Mouse (Mus musculus): Measurements from ENCODE around the gene Mboat7. TPM values are rescaled to one million over a fixed set of nuclear protein-coding genes. Genes with fewer than 3 reads are reported as not detected.

Mboat7 gene
- polyA plus RNA-seq, 1 experiment from 2014 or later: 37.9 TPM

DNA sequence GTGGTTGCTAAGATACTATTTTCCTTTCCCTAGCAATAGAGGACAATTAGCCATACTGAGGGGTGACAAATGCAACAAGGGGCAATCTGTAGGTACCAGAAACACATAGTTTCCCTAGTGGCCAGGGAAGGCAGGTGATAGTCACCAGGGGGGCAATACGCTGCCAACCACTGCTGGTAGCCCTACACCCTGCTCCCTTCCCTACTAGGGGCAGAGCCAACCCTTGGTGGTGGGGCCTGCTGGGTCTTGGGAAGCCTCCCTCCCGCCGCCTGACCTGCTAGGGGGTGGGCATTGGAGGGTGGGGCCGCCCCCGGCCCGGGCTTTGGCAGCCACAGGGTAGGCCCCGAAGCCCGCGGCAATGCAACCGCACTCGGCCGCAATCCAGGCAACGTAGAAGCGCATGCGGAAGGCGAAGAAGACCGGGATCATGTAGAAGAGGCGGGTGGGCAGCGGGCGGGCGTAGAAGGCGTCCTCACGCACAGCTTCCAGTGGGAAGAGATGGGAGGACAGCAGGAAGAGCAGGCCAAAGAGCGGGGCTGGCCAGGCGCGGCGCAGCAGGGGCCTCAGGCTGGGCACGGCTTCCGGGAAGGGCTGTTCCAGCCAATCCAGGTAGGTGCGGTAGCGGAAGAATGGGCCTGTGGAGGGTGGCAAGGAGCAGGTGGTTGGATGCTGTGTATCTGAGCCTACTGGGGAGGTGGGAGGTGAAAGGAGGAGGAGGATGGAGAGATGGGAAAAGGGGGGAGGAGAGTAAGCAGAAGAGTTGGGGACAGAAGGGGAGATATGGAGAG lies 7.7 kb downstream of the Mboat7 start:
- peak overlapping the region; percentile 73; the same call in 1 of the 2 replicates for H3K27ac ChIP-seq (replicated peaks)
- ATAC-seq (ENCODE audit: low FRiP score, low read depth): no peak; the same call in 1 of the 2 replicates
- H3K27me3 ChIP-seq: no peaks in the 10 kb centered on the region
- no peak overlapping the region for H3K4me2 ChIP-seq (replicated peaks)
- H3K9ac ChIP-seq (replicated peaks): peak overlapping the region; percentile 24; the same call in 1 of the 2 replicates
- H3K36me3 ChIP-seq: peaks cover 21% of the 10 kb centered on the region
- WGBS: 85% methylated on average over 31 of the region's 31 CpGs
- H3K4me1 ChIP-seq: peaks cover 18% of the 10 kb centered on the region
- H3K9me3 ChIP-seq: no peaks in the 10 kb centered on the region
- H3K4me3 ChIP-seq: no peak overlapping the region

- H3K4me3 ChIP-seq: no peak overlapping the region
- peak; percentile 24; the same call in 1 of the 2 replicates for ATAC-seq (ENCODE audit: low FRiP score, low read depth)
- no peaks in the 10 kb centered on the region for H3K27me3 ChIP-seq
Observed at GRCm38 (mm10) chr7:3684698-3685097, 8.6 kb downstream of the Mboat7 start.

DNA sequence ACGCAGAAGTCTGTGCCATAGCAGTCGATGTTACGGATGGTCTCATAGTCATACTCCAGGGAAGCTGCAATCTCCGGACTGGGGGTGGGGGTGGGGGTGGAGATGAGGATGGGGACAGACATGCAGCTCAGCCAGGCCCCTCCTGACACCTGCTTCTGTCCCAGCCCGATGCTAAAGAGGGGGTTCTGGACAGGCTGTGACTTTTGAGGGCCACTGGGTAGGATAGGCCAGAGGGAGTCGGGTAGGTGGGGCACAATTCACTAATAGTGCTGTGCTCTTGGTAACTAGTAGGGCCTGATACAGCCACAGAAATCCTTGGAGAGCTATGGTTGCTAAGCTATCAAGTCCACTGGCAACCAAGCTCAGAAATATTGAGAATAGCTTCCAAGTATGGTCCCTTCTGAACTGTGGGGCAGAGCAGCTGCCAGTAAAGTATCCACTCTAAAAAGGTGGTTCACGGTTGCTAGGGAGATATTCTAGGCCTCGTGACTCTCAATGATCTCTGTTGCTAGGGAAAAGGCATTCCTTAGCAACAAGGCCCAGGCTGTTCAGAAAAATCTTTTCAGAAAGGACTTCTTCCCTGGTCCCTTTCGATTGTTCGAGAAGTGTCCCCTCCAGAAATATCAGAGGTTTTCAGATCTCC lies 9.3 kb downstream of the Mboat7 start:
- peak overlapping the region; percentile 21 for H3K4me2 ChIP-seq (replicated peaks)
- H3K4me3 ChIP-seq: no peak overlapping the region
- WGBS: 65% methylated on average over 10 of the region's 10 CpGs
- H3K36me3 ChIP-seq: peaks cover 25% of the 10 kb centered on the region
- H3K9me3 ChIP-seq: no peaks in the 10 kb centered on the region
- H3K27me3 ChIP-seq: no peaks in the 10 kb centered on the region
- peak overlapping the region; percentile 73 for H3K27ac ChIP-seq (replicated peaks)
- no peak overlapping the region for H3K9ac ChIP-seq (replicated peaks)
- H3K4me1 ChIP-seq: peaks cover 18% of the 10 kb centered on the region
- ATAC-seq (ENCODE audit: low FRiP score, low read depth): peak; percentile 78

More at GRCm38 (mm10) chr7:3684698-3685097, 8.6 kb downstream of the Mboat7 start:
- H3K9me3 ChIP-seq: no peaks in the 10 kb centered on the region
- H3K36me3 ChIP-seq: peaks cover 25% of the 10 kb centered on the region
- H3K4me2 ChIP-seq (replicated peaks): no peak overlapping the region
- peaks cover 18% of the 10 kb centered on the region for H3K4me1 ChIP-seq
- H3K9ac ChIP-seq (replicated peaks): no peak overlapping the region
- 65% methylated on average over 8 of the region's 8 CpGs for WGBS
- H3K27ac ChIP-seq (replicated peaks): peak overlapping the region; percentile 73

DNA sequence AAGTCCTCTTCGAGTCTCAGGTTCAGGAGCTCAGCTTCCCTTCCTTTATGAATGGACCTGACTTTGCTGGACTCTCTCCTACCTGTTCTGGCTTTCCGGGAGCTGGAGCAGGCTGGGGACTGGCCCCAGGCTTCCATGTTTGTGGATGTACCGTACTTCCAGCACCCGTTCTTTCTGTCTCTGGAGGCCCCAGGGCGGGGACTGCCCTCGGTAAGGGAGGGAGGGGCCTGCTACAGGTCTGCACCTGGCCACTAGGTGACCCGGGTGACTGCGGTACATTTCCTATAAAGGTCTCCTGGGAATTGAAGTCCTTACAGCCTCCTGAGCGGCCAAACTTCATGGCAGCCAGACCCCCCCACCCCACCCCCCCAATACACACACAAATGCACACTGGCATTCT lies 16.0 kb downstream of the Mboat7 start, which contains the start of gene Tmc4:
Gene Tmc4 (minus strand): TSS at position 212 of the 400 bp plus-strand sequence.
- Histone ChIP-seq H3K4me2 (replicated peaks) (no peak within 1 kb of the TSS), H3K9ac (replicated peaks) (no peak within 1 kb of the TSS), H3K9me3 (no peaks in the 10 kb centered on the region), H3K4me1 (no peaks in the 10 kb centered on the region), H3K27me3 (no peaks in the 10 kb centered on the region), H3K4me3 (no peak within 1 kb of the TSS), H3K27ac (replicated peaks) (no peak within 1 kb of the TSS), H3K36me3 (peaks cover 10% of the 10 kb centered on the region; the same call in 1 of the 2 replicates)
- 55% methylated on average over 9 of the region's 9 CpGs for whole genome bisulfite sequencing
- ATAC-seq (ENCODE audit: low FRiP score, low read depth): no peak

GRCm38 (mm10) chr7:3676371-3676770 lies 17.0 kb downstream of the Mboat7 start:
- no peak for ATAC-seq (ENCODE audit: low FRiP score, low read depth)

DNA sequence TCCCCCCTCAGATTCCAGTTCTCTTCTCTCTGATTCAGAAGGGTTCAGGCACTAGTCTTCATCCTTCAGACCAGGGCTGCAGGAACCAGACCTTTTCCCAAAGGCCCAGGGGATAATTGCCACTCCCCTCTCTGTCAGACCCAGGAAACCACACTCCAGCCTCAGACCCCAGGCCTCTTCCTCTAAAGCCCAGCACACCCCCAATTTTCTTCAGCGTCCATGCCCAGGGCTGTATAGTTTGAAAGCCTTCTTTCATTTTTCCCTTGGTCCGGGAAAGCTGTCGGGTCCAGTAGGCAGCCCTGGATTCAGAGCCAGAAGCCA lies 18.1 kb downstream of the Mboat7 start:
- H3K4me1 ChIP-seq: no peaks in the 10 kb centered on the region

More at GRCm38 (mm10) chr7:3676371-3676770, 17.0 kb downstream of the Mboat7 start:
- Histone ChIP-seq H3K4me1 (no peaks in the 10 kb centered on the region), H3K9ac (replicated peaks) (no peak overlapping the region), H3K27ac (replicated peaks) (no peak overlapping the region), H3K4me3 (no peak overlapping the region), H3K4me2 (replicated peaks) (no peak overlapping the region), H3K9me3 (no peaks in the 10 kb centered on the region), H3K27me3 (no peaks in the 10 kb centered on the region), H3K36me3 (peaks cover 10% of the 10 kb centered on the region; the same call in 1 of the 2 replicates)
- 89% methylated on average over 12 of the region's 12 CpGs for WGBS

GRCm38 (mm10) chr7:3674507-3675227 lies 18.7 kb downstream of the Mboat7 start:
- no peak overlapping the region for H3K9ac ChIP-seq (replicated peaks)
- 75% methylated on average over 10 of the region's 10 CpGs for WGBS
- H3K4me2 ChIP-seq (replicated peaks): no peak overlapping the region
- H3K4me3 ChIP-seq: no peak overlapping the region
- no peaks in the 10 kb centered on the region for H3K4me1 ChIP-seq
- H3K27me3 ChIP-seq: no peaks in the 10 kb centered on the region
- peak; percentile 85 for ATAC-seq (ENCODE audit: low FRiP score, low read depth)
- H3K9me3 ChIP-seq: no peaks in the 10 kb centered on the region
- H3K27ac ChIP-seq (replicated peaks): no peak overlapping the region
- H3K36me3 ChIP-seq: peaks cover 5% of the 10 kb centered on the region; the same call in 1 of the 2 replicates

More for the DNA sequence above, 18.1 kb downstream of the Mboat7 start:
- no peak; the same call in 1 of the 2 replicates for ATAC-seq (ENCODE audit: low FRiP score, low read depth)
- Histone ChIP-seq H3K27ac (replicated peaks) (no peak overlapping the region), H3K36me3 (peaks cover 7% of the 10 kb centered on the region; the same call in 1 of the 2 replicates), H3K27me3 (no peaks in the 10 kb centered on the region), H3K4me3 (no peak overlapping the region), H3K9ac (replicated peaks) (no peak overlapping the region), H3K4me2 (replicated peaks) (no peak overlapping the region), H3K9me3 (no peaks in the 10 kb centered on the region)
- 73% methylated on average over 3 of the region's 3 CpGs for WGBS

- no peak overlapping the region for H3K9ac ChIP-seq (replicated peaks)
Observed at GRCm38 (mm10) chr7:3666921-3667391, 26.4 kb downstream of the Mboat7 start.

GRCm38 (mm10) chr7:3665215-3666114 lies 27.9 kb downstream of the Mboat7 start, which contains the start of gene Leng1:
Leng1 (minus strand) TSS chr7:3665840.
- ATAC-seq (ENCODE audit: low FRiP score, low read depth): peak; percentile 99
- WGBS: 4% methylated on average over 45 of the region's 45 CpGs

More at GRCm38 (mm10) chr7:3666921-3667391, 26.4 kb downstream of the Mboat7 start:
- Histone ChIP-seq H3K36me3 (peaks cover 15% of the 10 kb centered on the region), H3K27me3 (no peaks in the 10 kb centered on the region), H3K9me3 (no peaks in the 10 kb centered on the region), H3K4me2 (replicated peaks) (no peak overlapping the region), H3K4me1 (peaks cover 26% of the 10 kb centered on the region), H3K27ac (replicated peaks) (no peak overlapping the region), H3K4me3 (no peak overlapping the region)
- 22% methylated on average over 14 of the region's 14 CpGs for WGBS
- no peak for ATAC-seq (ENCODE audit: low FRiP score, low read depth)

GRCm38 (mm10) chr7:3664524-3665214 lies 28.7 kb downstream of the Mboat7 start:
- WGBS: 32% methylated on average over 15 of the region's 15 CpGs
- H3K27me3 ChIP-seq: no peaks in the 10 kb centered on the region

More at GRCm38 (mm10) chr7:3665215-3666114, 27.9 kb downstream of the Mboat7 start, which contains the start of gene Leng1:
- H3K4me3 ChIP-seq: peak within 1 kb of the TSS; percentile 77
- H3K36me3 ChIP-seq: peaks cover 28% of the 10 kb centered on the region
- H3K9me3 ChIP-seq: no peaks in the 10 kb centered on the region
- H3K27me3 ChIP-seq: no peaks in the 10 kb centered on the region
- H3K4me2 ChIP-seq (replicated peaks): peak within 1 kb of the TSS; percentile 80
- peak within 1 kb of the TSS; percentile 79 for H3K9ac ChIP-seq (replicated peaks)
- peaks cover 26% of the 10 kb centered on the region for H3K4me1 ChIP-seq
- peak within 1 kb of the TSS; percentile 84 for H3K27ac ChIP-seq (replicated peaks)

More at GRCm38 (mm10) chr7:3664524-3665214, 28.7 kb downstream of the Mboat7 start:
- Histone ChIP-seq H3K4me3 (peak overlapping the region; percentile 77), H3K27ac (replicated peaks) (peak overlapping the region; percentile 84), H3K9me3 (no peaks in the 10 kb centered on the region), H3K36me3 (peaks cover 36% of the 10 kb centered on the region), H3K9ac (replicated peaks) (peak overlapping the region; percentile 79), H3K4me2 (replicated peaks) (peak overlapping the region; percentile 80), H3K4me1 (peaks cover 26% of the 10 kb centered on the region)
- ATAC-seq (ENCODE audit: low FRiP score, low read depth): peak; percentile 14

Measured in midbrain, embryonic 12.5 days (tissue).